Mouse (Mus musculus): ENCODE measurements around the gene Mgat4e.
A peak's percentile ranks its signal among the peaks of the same experiment; 100 is the strongest.

Gene Mgat4e

GRCm38 (mm10) chr1:134549632-134550132 is at the start of gene Mgat4e:
TSS of gene Mgat4e (minus strand) at chr1:134549682.
- no peak for DNase-seq (ENCODE audit: low read depth)

- no peak for DNase-seq (ENCODE audit: low read depth)
Observed at GRCm38 (mm10) chr1:134597339-134598054, 48.0 kb upstream of the Mgat4e start.

GRCm38 (mm10) chr1:134591773-134592172 is 42.3 kb upstream of the Mgat4e start:
- no peak for DNase-seq (ENCODE audit: low read depth)

GRCm38 (mm10) chr1:134589676-134590075 is 40.2 kb upstream of the Mgat4e start:
- no peak for DNase-seq (ENCODE audit: low read depth)

- DNase-seq (ENCODE audit: low read depth): no peak
Observed at GRCm38 (mm10) chr1:134583560-134583959, 34.1 kb upstream of the Mgat4e start.

GRCm38 (mm10) chr1:134580796-134581195 is 31.3 kb upstream of the Mgat4e start:
- no peak for DNase-seq (ENCODE audit: low read depth)

GRCm38 (mm10) chr1:134577384-134578120 is 28.1 kb upstream of the Mgat4e start:
- no peak for DNase-seq (ENCODE audit: low read depth)

GRCm38 (mm10) chr1:134573932-134574315 is 24.4 kb upstream of the Mgat4e start:
- no peak for DNase-seq (ENCODE audit: low read depth)

- DNase-seq (ENCODE audit: low read depth): no peak
Observed at GRCm38 (mm10) chr1:134573300-134573931, 23.9 kb upstream of the Mgat4e start.

GRCm38 (mm10) chr1:134570631-134571030 is 21.1 kb upstream of the Mgat4e start:
- DNase-seq (ENCODE audit: low read depth): no peak

GRCm38 (mm10) chr1:134570171-134570570 is 20.7 kb upstream of the Mgat4e start:
- no peak for DNase-seq (ENCODE audit: low read depth)

GRCm38 (mm10) chr1:134567511-134567910 is 18.0 kb upstream of the Mgat4e start:
- DNase-seq (ENCODE audit: low read depth): no peak

GRCm38 (mm10) chr1:134563726-134564125 is 14.2 kb upstream of the Mgat4e start:
- DNase-seq (ENCODE audit: low read depth): no peak

- no peak for DNase-seq (ENCODE audit: low read depth)
Observed at GRCm38 (mm10) chr1:134562457-134562856, 13.0 kb upstream of the Mgat4e start.

- no peak for DNase-seq (ENCODE audit: low read depth)
Observed at GRCm38 (mm10) chr1:134561770-134562143, 12.3 kb upstream of the Mgat4e start.

- DNase-seq (ENCODE audit: low read depth): no peak
Observed at GRCm38 (mm10) chr1:134560801-134561769, 11.6 kb upstream of the Mgat4e start.

- DNase-seq (ENCODE audit: low read depth): no peak
Observed at GRCm38 (mm10) chr1:134560396-134560795, 10.9 kb upstream of the Mgat4e start.

- peak; percentile 63 for DNase-seq (ENCODE audit: low read depth)
Observed at GRCm38 (mm10) chr1:134559976-134560375, 10.5 kb upstream of the Mgat4e start, which contains the start of gene Kdm5b. TSS of gene Kdm5b (plus strand) at chr1:134560171.

GRCm38 (mm10) chr1:134559226-134559625 is 9.7 kb upstream of the Mgat4e start:
- DNase-seq (ENCODE audit: low read depth): no peak

- DNase-seq (ENCODE audit: low read depth): no peak
Observed at GRCm38 (mm10) chr1:134558511-134558910, 9.0 kb upstream of the Mgat4e start.

GRCm38 (mm10) chr1:134556671-134557218 is 7.3 kb upstream of the Mgat4e start:
- peak; percentile 85 for DNase-seq (ENCODE audit: low read depth)

All from fibroblast of lung, adult 2 months (primary cell).